Mouse (Mus musculus) ES-E14 (cell line): Measurements from ENCODE around the gene Baz1a. TPM values are rescaled to one million over a fixed set of nuclear protein-coding genes. Genes with fewer than 3 reads are reported as not detected.

Source experiments
- DNase-seq: peaks from one replicate; pipeline ENCODE4 v3.0.0-alpha.2; 2013; ENCODE audit warnings: low read depth, low spot score
- H3K27ac ChIP-seq: 2 replicates; pipeline ENCODE4 v1.5.1; 2012; ENCODE audit warnings: low read depth, mild to moderate bottlenecking, low read length, moderate library complexity, mixed read lengths; ENCODE audit not compliant: poor library complexity, insufficient read depth, severe bottlenecking
- H3K36me3 ChIP-seq: 2 replicates; pipeline ENCODE4 v1.6.1; 2012; ENCODE audit warnings: mild to moderate bottlenecking, low read length, moderate library complexity, mixed read lengths; ENCODE audit not compliant: control insufficient read depth, poor library complexity, insufficient read depth, severe bottlenecking
- H3K4me1 ChIP-seq, 2 experiments: fragments of 150-350 bp in 1 of 2; sonication (generic) in 1 of 2; 2 replicates each; pipeline ENCODE4 v1.6.1; 2012; ENCODE audit warnings: low read length in 2 of 2, mild to moderate bottlenecking in 1 of 2, mixed read lengths in 1 of 2; ENCODE audit not compliant: control insufficient read depth in 2 of 2, insufficient read depth in 2 of 2, poor library complexity in 1 of 2
- H3K4me3 ChIP-seq, 2 experiments: fragments of 150-350 bp in 1 of 2; sonication (generic) in 1 of 2; 2 replicates each; pipeline ENCODE4 v1.5.1; 2012; ENCODE audit warnings: low read length in 2 of 2, low read depth in 1 of 2, mild to moderate bottlenecking in 1 of 2, mixed read lengths in 1 of 2; ENCODE audit not compliant: insufficient read depth in 1 of 2, poor library complexity in 1 of 2, severe bottlenecking in 1 of 2
- H3K9ac ChIP-seq: 2 replicates; pipeline ENCODE4 v1.6.1; 2012; ENCODE audit warnings: low read depth, mild to moderate bottlenecking, low read length, mixed read lengths; ENCODE audit not compliant: poor library complexity, insufficient read depth, severe bottlenecking
- H3K9me3 ChIP-seq: fragments of 150-350 bp; sonication (generic); 2 replicates; pipeline ENCODE4 v1.6.1; 2012; ENCODE audit warnings: low read depth, mild to moderate bottlenecking, low read length; ENCODE audit not compliant: control insufficient read depth, insufficient read depth
- CHD2 ChIP-seq: IDR thresholded peaks from 2 replicates; pipeline ENCODE4 v1.6.1; 2014; ENCODE audit warnings: mild to moderate bottlenecking, low read depth, low read length, inconsistent platforms
- HCFC1 ChIP-seq: IDR thresholded peaks from 2 replicates; pipeline ENCODE4 v1.6.1; 2012; ENCODE audit warnings: low read length, inconsistent platforms, borderline replicate concordance; ENCODE audit not compliant: insufficient read depth
- MAFK ChIP-seq: IDR thresholded peaks from 2 replicates; pipeline ENCODE4 v1.6.1; 2014; ENCODE audit warnings: mild to moderate bottlenecking, low read depth, low read length, inconsistent platforms; ENCODE audit not compliant: insufficient read depth
- ZC3H11A ChIP-seq: IDR thresholded peaks from 2 replicates; pipeline ENCODE4 v1.6.1; 2012; ENCODE audit warnings: low read depth, mild to moderate bottlenecking, inconsistent platforms, low read length, borderline replicate concordance
- ZNF384 ChIP-seq: IDR thresholded peaks from 2 replicates; pipeline ENCODE4 v1.6.1; 2012; ENCODE audit warnings: low read depth, low read length, inconsistent platforms
- in situ Hi-C, 2 experiments: fragments of 600-800 bp; cut with MboI; formaldehyde crosslinking; loops; one replicate each; pipeline ENCODE4 v1.15.1; 2025; ENCODE audit warnings: low sequenced_read_pairs in 2 of 2, inconsistent platforms in 1 of 2; ENCODE audit not compliant: unreplicated experiment in 2 of 2
- total RNA-seq: library from RNA; depleted of rRNA; stranded (reverse); fragments of 300-350 nt; gene quantifications from 2 replicates; pipeline ENCODE4 v1.2.3, GENCODE M21; 2012; rRNA removed

The Baz1a gene
- 19.7 and 22.9 TPM in 2 replicates for total RNA-seq

DNA sequence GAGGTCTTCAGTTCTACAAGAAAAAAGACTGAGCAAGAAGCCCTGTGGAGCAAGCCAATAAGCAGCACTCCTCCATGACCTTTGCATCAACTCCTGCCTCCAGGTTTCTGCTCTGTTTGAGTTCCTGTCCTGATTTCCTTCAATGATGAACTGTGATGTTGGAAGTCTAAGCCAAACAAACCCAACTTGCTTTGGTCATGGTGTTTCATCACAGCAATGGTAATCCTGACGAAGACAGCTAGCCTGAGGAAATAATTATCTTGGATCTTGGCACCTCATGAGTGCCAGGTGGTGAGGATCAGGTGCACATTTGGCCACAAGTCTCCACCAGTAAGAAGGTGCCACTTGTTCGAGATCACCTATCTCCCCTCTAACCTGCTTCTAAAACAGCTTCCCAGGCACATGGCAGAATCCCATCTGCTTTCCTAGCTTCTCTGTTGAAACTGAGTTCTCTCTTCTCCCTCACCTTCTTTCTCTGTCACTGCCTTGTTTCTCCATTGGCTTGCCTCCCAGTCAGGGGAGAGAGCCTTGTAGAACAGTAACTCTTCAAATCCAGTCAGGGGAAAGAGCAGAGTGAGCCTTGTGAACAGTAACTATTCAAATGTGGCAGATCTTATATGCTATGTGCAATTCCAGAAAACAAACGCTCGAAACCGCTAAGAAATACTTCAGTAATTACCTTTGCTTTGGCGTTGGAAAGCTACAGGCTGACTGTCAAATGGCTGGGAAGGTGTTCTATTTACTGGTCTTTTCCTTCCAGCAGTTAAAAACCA, at the start of gene Baz1a:
Gene Baz1a, minus strand, starts transcription at position 723 of the 773 bp plus-strand sequence.
- TF ChIP-seq MAFK: no peak
- no peak for TF ChIP-seq ZC3H11A
- TF ChIP-seq CHD2: no peak
- TF ChIP-seq HCFC1: no peak
- no peak for TF ChIP-seq ZNF384
- Histone ChIP-seq H3K9me3 (no peaks in the 10 kb centered on the region), H3K27ac (no peak within 1 kb of the TSS), H3K36me3 (no peaks in the 10 kb centered on the region), H3K4me1 (no peaks in the 10 kb centered on the region; a peak in 1 of 4 replicates), H3K9ac (no peak within 1 kb of the TSS), H3K4me3 (no peak within 1 kb of the TSS)
- DNase-seq: no peak
- in situ Hi-C loops: no loop called here

GRCm38 (mm10) chr12:55062141-55062540, 48.0 kb upstream of the Baz1a start:
- H3K4me3 ChIP-seq: no peak overlapping the region
- H3K36me3 ChIP-seq: peaks cover 5% of the 10 kb centered on the region
- no peak overlapping the region for H3K27ac ChIP-seq
- H3K9me3 ChIP-seq: no peaks in the 10 kb centered on the region
- no peak for DNase-seq
- H3K9ac ChIP-seq: no peak overlapping the region
- TF ChIP-seq ZNF384: no peak
- no peak for TF ChIP-seq MAFK
- TF ChIP-seq CHD2: no peak
- no peak for TF ChIP-seq ZC3H11A
- TF ChIP-seq HCFC1: no peak
- in situ Hi-C loops: no loop called here
- no peaks in the 10 kb centered on the region for H3K4me1 ChIP-seq

DNA sequence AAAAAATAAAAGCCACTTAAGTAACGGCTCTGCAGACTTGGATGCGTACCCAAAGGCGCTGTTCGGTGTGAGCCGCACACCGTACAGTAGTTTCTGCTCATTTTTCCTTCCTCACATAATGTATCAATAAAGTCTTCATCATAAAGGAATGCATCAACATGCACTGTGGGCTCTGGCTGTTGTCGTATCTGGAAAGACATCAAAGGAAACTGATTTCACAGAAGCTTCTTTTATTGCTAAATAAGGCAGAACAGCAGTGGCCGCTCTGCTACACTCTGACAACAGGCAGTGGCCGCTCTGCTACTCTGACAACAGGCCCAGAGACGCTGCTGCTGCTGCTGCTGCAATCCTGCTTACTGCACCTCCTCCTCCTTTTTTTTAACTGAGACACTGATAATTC, 46.9 kb upstream of the Baz1a start:
- no peak for DNase-seq
- Histone ChIP-seq H3K27ac (no peak overlapping the region), H3K9me3 (no peaks in the 10 kb centered on the region), H3K4me1 (no peaks in the 10 kb centered on the region), H3K9ac (no peak overlapping the region), H3K36me3 (peaks cover 5% of the 10 kb centered on the region), H3K4me3 (no peak overlapping the region)
- no peak for TF ChIP-seq ZNF384
- in situ Hi-C loops: no loop called here

DNA sequence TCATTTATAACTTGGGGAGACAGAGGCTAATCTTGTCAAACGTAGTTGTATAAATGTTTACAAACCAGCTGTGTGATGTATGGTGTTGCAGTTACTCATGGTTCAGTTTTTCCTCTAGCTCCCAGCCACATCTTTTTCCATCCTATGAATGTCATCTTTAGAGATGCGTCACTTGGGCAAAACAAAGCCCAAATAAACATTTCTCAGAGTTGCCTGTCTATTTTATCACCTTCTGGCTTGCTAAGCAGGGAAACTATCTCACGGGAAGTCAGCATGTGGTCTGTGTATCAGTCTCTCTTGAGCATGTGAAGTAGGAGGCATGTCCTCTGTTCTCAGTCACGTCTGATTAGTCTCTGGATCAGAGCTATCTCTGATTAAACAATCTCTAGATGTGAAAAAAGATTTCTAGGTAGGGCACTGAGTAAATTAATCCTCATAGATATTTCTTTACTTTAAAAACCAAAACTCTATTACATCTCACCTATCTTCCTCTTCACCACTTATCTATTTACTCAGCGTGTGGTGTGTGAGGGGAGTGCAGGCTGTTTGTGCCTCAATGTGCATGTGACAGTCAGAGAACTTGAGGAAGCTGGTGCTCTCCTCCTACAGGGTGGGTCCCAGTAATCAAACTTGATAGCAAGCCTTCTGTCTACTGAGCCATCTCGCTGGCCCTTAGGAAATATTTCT, 46.2 kb upstream of the Baz1a start:
- no peak overlapping the region for H3K4me3 ChIP-seq
- in situ Hi-C loops: no loop called here
- H3K9me3 ChIP-seq: no peaks in the 10 kb centered on the region
- no peak overlapping the region for H3K27ac ChIP-seq
- no peaks in the 10 kb centered on the region for H3K4me1 ChIP-seq
- no peak for TF ChIP-seq ZC3H11A
- TF ChIP-seq MAFK: no peak
- no peak overlapping the region for H3K9ac ChIP-seq
- H3K36me3 ChIP-seq: peaks cover 5% of the 10 kb centered on the region
- DNase-seq: no peak

DNA sequence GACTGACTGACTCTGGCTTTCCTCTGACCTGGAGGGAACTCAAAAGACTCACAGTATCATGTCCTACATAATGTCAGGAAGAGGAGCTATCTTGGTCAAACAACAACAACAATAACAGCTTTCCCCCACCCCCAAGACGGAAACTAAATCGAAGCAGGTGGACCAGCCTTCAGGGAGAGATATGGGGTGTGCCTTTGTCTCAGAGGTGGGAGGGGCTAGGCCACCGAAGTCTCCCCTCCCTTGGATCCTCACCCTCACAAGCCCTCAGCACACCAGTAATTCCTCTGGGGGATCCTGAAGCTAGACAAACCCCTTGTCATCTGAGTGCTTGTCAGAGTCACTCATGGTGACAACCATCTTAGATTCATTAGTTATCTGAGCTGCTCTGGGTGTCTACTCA, 45.7 kb upstream of the Baz1a start:
- no peak overlapping the region for H3K27ac ChIP-seq
- in situ Hi-C loops: no loop called here
- no peak overlapping the region for H3K9ac ChIP-seq
- H3K4me3 ChIP-seq: no peak overlapping the region
- H3K36me3 ChIP-seq: peaks cover 5% of the 10 kb centered on the region
- DNase-seq: no peak
- H3K4me1 ChIP-seq: no peaks in the 10 kb centered on the region
- H3K9me3 ChIP-seq: no peaks in the 10 kb centered on the region
- TF ChIP-seq HCFC1: no peak
- no peak for TF ChIP-seq MAFK
- TF ChIP-seq CHD2: no peak
- no peak for TF ChIP-seq ZC3H11A
- TF ChIP-seq ZNF384: no peak
